Mouse (Mus musculus) embryonic facial prominence, embryonic 10.5 days (tissue): ENCODE results near the gene Wfdc2. TPM values are rescaled to one million over a fixed set of nuclear protein-coding genes. Genes with fewer than 3 reads are reported as not detected.

ENCODE experiments used
- DNase-seq: peaks from one replicate; pipeline ENCODE4 v3.0.0-alpha.2; 2017; ENCODE audit warnings: low spot score
- H3K27ac ChIP-seq: fragments of 300-500 bp; sonication (generic); replicated peaks from 2 replicates; pipeline ENCODE4 v1.5.1; 2016; ENCODE audit warnings: mild to moderate bottlenecking
- H3K27me3 ChIP-seq: fragments of 300-500 bp; sonication (generic); replicated peaks from 2 replicates; pipeline ENCODE4 v1.6.1; 2016; ENCODE audit warnings: low read depth, mild to moderate bottlenecking; ENCODE audit not compliant: poor library complexity, severe bottlenecking
- H3K36me3 ChIP-seq: fragments of 300-500 bp; sonication (generic); replicated peaks from 2 replicates; pipeline ENCODE4 v1.6.1; 2016; ENCODE audit warnings: mild to moderate bottlenecking, moderate library complexity
- H3K4me1 ChIP-seq: fragments of 300-500 bp; sonication (generic); 2 replicates; pipeline ENCODE4 v1.6.1; 2016
- H3K4me3 ChIP-seq: fragments of 300-500 bp; sonication (generic); 2 replicates; pipeline ENCODE4 v1.5.1; 2016; ENCODE audit warnings: mild to moderate bottlenecking, moderate library complexity
- H3K9me3 ChIP-seq: fragments of 300-500 bp; sonication (generic); 2 replicates; pipeline ENCODE4 v1.6.1; 2016; ENCODE audit warnings: mild to moderate bottlenecking
- WGBS: fragments of 180-500 bp; shearing (Covaris S2); methylation state at CpG from one replicate; pipeline ENCODE4 v1.1.7; 2016; 5-methylcytosine and 5-hydroxymethylcytosine counted together
- polyA plus RNA-seq: library from polyadenylated mRNA; unstranded; fragments of >200 nt; fragmentation: Nextera tagmentation; extraction: Ambion mirVana; gene quantifications from 2 replicates; pipeline ENCODE4 v1.2.1, GENCODE M21; 2016

The Wfdc2 gene
- 59.8 and 62.7 TPM in 2 replicates for polyA plus RNA-seq

- 2% methylated on average over 24 of the region's 24 CpGs for WGBS
- H3K27ac ChIP-seq, result peak within 1 kb of the TSS; percentile 93
These were observed at the start of gene Wfdc2 for GRCm38 (mm10) chr2:164562391-164563188. TSS of gene Wfdc2 (plus strand) at chr2:164562413.

GRCm38 (mm10) chr2:164513389-164513788, 48.8 kb upstream of the Wfdc2 start:
- H3K36me3 ChIP-seq, result peaks cover 6% of the 10 kb centered on the region; the same call in 1 of the 2 replicates
- H3K27ac ChIP-seq, result no peak overlapping the region
- whole genome bisulfite sequencing, result 73% methylated on average over 8 of the region's 8 CpGs
- H3K27me3 ChIP-seq, result no peaks in the 10 kb centered on the region
- no peak for DNase-seq
- 0 out of 2 replicates have a peak, but pooled peaks cover 5% of the 10 kb centered on the region for H3K9me3 ChIP-seq
- H3K4me3 ChIP-seq, result no peak overlapping the region
- H3K4me1 ChIP-seq, result 0 out of 2 replicates have a peak, but pooled peaks cover 5% of the 10 kb centered on the region

More at GRCm38 (mm10) chr2:164562391-164563188, at the start of gene Wfdc2:
- no peaks in the 10 kb centered on the region for H3K9me3 ChIP-seq
- H3K4me1 ChIP-seq, result peaks cover 30% of the 10 kb centered on the region
- H3K27me3 ChIP-seq, result peaks cover 26% of the 10 kb centered on the region; the same call in 1 of the 2 replicates
- peak within 1 kb of the TSS; percentile 68 for H3K4me3 ChIP-seq
- H3K36me3 ChIP-seq, result peaks cover 16% of the 10 kb centered on the region
- peak; percentile 56 for DNase-seq

GRCm38 (mm10) chr2:164514916-164515315, 47.3 kb upstream of the Wfdc2 start:
- Histone ChIP-seq H3K9me3 (0 out of 2 replicates have a peak, but pooled peaks cover 5% of the 10 kb centered on the region), H3K27ac (no peak overlapping the region), H3K4me3 (no peak overlapping the region), H3K36me3 (no peaks in the 10 kb centered on the region), H3K27me3 (no peaks in the 10 kb centered on the region; the same call in 1 of the 2 replicates), H3K4me1 (0 out of 2 replicates have a peak, but pooled peaks cover 5% of the 10 kb centered on the region)
- no peak for DNase-seq
- 85% methylated on average over 3 of the region's 3 CpGs for WGBS

GRCm38 (mm10) chr2:164515897-164516296, 46.3 kb upstream of the Wfdc2 start:
- no peaks in the 10 kb centered on the region for H3K36me3 ChIP-seq
- DNase-seq, result no peak
- H3K4me3 ChIP-seq, result no peak overlapping the region
- 0 out of 2 replicates have a peak, but pooled peaks cover 5% of the 10 kb centered on the region for H3K9me3 ChIP-seq
- no peaks in the 10 kb centered on the region; the same call in 1 of the 2 replicates for H3K27me3 ChIP-seq
- 79% methylated on average over 9 of the region's 9 CpGs for WGBS
- H3K4me1 ChIP-seq, result peaks cover 7% of the 10 kb centered on the region
- H3K27ac ChIP-seq, result no peak overlapping the region

- no peak overlapping the region for H3K4me3 ChIP-seq
- H3K4me1 ChIP-seq, result peaks cover 8% of the 10 kb centered on the region
- peaks cover 2% of the 10 kb centered on the region for H3K27me3 ChIP-seq
- no peak for DNase-seq
- no peaks in the 10 kb centered on the region for H3K36me3 ChIP-seq
- H3K9me3 ChIP-seq, result 0 out of 2 replicates have a peak, but pooled peaks cover 5% of the 10 kb centered on the region
- H3K27ac ChIP-seq, result no peak overlapping the region
- WGBS, result 90% methylated on average over 11 of the region's 11 CpGs
These were observed 45.6 kb upstream of the Wfdc2 start for GRCm38 (mm10) chr2:164516592-164516991.

GRCm38 (mm10) chr2:164517485-164518221, 44.6 kb upstream of the Wfdc2 start:
- Histone ChIP-seq H3K4me3 (no peak overlapping the region), H3K27me3 (peaks cover 13% of the 10 kb centered on the region), H3K4me1 (peaks cover 16% of the 10 kb centered on the region), H3K36me3 (no peaks in the 10 kb centered on the region), H3K27ac (no peak overlapping the region), H3K9me3 (0 out of 2 replicates have a peak, but pooled peaks cover 5% of the 10 kb centered on the region)
- 30% methylated on average over 10 of the region's 10 CpGs for WGBS
- peak; percentile 73 for DNase-seq

- DNase-seq, result no peak
- H3K9me3 ChIP-seq, result 0 out of 2 replicates have a peak, but pooled peaks cover 5% of the 10 kb centered on the region
- no peak overlapping the region for H3K27ac ChIP-seq
- H3K27me3 ChIP-seq, result peaks cover 17% of the 10 kb centered on the region
- peaks cover 16% of the 10 kb centered on the region for H3K4me1 ChIP-seq
- H3K4me3 ChIP-seq, result no peak overlapping the region
- 68% methylated on average over 11 of the region's 11 CpGs for WGBS
- H3K36me3 ChIP-seq, result no peaks in the 10 kb centered on the region
These were observed 43.7 kb upstream of the Wfdc2 start for GRCm38 (mm10) chr2:164518266-164519170.

- DNase-seq, result no peak
- no peak overlapping the region for H3K4me3 ChIP-seq
- H3K4me1 ChIP-seq, result peaks cover 16% of the 10 kb centered on the region
- no peaks in the 10 kb centered on the region for H3K36me3 ChIP-seq
- no peak overlapping the region for H3K27ac ChIP-seq
- H3K9me3 ChIP-seq, result 0 out of 2 replicates have a peak, but pooled peaks cover 5% of the 10 kb centered on the region
- 80% methylated on average over 6 of the region's 6 CpGs for WGBS
- peaks cover 19% of the 10 kb centered on the region for H3K27me3 ChIP-seq
These were observed 43.1 kb upstream of the Wfdc2 start for GRCm38 (mm10) chr2:164519171-164519526.

GRCm38 (mm10) chr2:164520782-164521181, 41.4 kb upstream of the Wfdc2 start:
- Histone ChIP-seq H3K4me1 (peaks cover 16% of the 10 kb centered on the region), H3K9me3 (0 out of 2 replicates have a peak, but pooled peaks cover 10% of the 10 kb centered on the region), H3K27ac (no peak overlapping the region), H3K4me3 (no peak overlapping the region), H3K36me3 (no peaks in the 10 kb centered on the region), H3K27me3 (peaks cover 19% of the 10 kb centered on the region)
- peak; percentile 53 for DNase-seq
- 7% methylated on average over 3 of the region's 3 CpGs for WGBS

- 16% methylated on average over 11 of the region's 11 CpGs for WGBS
- peaks cover 19% of the 10 kb centered on the region for H3K27me3 ChIP-seq
- no peaks in the 10 kb centered on the region for H3K36me3 ChIP-seq
- DNase-seq, result no peak
- peaks cover 11% of the 10 kb centered on the region; the same call in 1 of the 2 replicates for H3K9me3 ChIP-seq
- H3K4me1 ChIP-seq, result peaks cover 16% of the 10 kb centered on the region
- no peak overlapping the region for H3K27ac ChIP-seq
- no peak overlapping the region for H3K4me3 ChIP-seq
These were observed 40.4 kb upstream of the Wfdc2 start for GRCm38 (mm10) chr2:164521841-164522240.

GRCm38 (mm10) chr2:164522280-164522679, 39.9 kb upstream of the Wfdc2 start:
- peaks cover 12% of the 10 kb centered on the region; the same call in 1 of the 2 replicates for H3K9me3 ChIP-seq
- H3K27ac ChIP-seq, result no peak overlapping the region
- peaks cover 19% of the 10 kb centered on the region for H3K27me3 ChIP-seq
- no peaks in the 10 kb centered on the region for H3K36me3 ChIP-seq
- 21% methylated on average over 8 of the region's 8 CpGs for WGBS
- no peak overlapping the region for H3K4me3 ChIP-seq
- no peak for DNase-seq
- peaks cover 16% of the 10 kb centered on the region for H3K4me1 ChIP-seq
